Mouse (Mus musculus) kidney, adult 2 months (tissue): ENCODE results near the gene Cog2.

ENCODE experiments used
- CTCF ChIP-seq: fragments of 200-500 bp; conservative IDR thresholded peaks from 2 replicates; pipeline ENCODE4 v1.5.1; 2011; ENCODE audit warnings: low read depth, mild to moderate bottlenecking, control low read depth, low read length, moderate library complexity, mixed read lengths; ENCODE audit not compliant: insufficient read depth, insufficient read length
- POLR2A ChIP-seq: fragments of 200-500 bp; IDR thresholded peaks from one replicate; pipeline ENCODE4 v1.6.1; 2011; ENCODE audit warnings: low read depth, low read length, control low read depth

DNA sequence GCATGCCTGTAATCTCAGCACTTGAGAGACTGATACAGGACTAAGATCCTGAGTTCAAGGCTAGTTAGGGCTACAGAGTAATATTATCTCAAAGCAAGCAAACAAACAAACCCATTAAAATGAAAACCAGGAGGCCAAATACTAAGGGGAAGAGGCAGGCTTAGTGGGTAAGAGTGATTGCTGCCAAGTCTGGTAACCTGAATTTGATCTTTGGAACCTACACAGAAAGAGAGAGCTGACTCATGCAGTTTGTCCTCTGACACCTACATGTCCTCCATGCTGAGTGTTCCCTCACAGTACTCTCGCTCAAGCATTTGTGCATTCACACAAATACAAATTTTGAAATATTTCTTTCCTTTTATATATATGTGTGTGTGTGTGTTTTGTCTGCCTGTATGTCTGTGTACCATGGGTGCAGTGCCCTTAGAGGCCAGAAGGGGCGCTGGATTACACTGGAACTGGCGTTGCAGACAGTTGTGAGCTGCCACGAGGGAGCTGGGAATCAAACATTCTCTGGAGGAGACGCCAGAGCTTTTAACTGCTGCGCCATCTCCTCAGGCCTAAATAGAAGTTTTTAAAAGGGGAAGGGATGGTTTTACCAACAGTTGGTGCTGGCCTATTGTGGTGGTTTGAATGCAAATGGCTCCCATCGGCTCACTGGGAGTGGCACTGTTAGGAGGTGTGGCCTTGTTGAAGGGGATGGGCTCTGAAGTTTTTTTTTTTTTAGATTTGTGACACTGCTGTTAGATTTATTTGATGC, 37.0 kb upstream of the Cog2 start:
- peak; percentile 32; the same call in 1 of the 2 replicates for TF ChIP-seq CTCF
- no peak for TF ChIP-seq POLR2A
